Mouse (Mus musculus) embryonic stem cell, embryonic (primary cell): ENCODE results near the gene Sec61a1.

Source experiments
- CTCF ChIA-PET, 4 experiments: fragments of 300-600 bp in 2 of 4; fragments of 350-600 bp in 2 of 4; sonication (Branson Sonifier 250); formaldehyde crosslinking; loops; one replicate each; lab custom pipeline; 2022; ENCODE audit warnings: inconsistent platforms in 2 of 4; lab: Charles Lee
- POLR2A ChIA-PET, 4 experiments: fragments of 300-600 bp in 2 of 4; fragments of 350-600 bp in 2 of 4; sonication (Branson Sonifier 250); formaldehyde crosslinking; loops; one replicate each; lab custom pipeline; 2022; ENCODE audit warnings: antibody characterized with exemption in 4 of 4, inconsistent platforms in 1 of 4; lab: Charles Lee

The Sec61a1 gene

DNA sequence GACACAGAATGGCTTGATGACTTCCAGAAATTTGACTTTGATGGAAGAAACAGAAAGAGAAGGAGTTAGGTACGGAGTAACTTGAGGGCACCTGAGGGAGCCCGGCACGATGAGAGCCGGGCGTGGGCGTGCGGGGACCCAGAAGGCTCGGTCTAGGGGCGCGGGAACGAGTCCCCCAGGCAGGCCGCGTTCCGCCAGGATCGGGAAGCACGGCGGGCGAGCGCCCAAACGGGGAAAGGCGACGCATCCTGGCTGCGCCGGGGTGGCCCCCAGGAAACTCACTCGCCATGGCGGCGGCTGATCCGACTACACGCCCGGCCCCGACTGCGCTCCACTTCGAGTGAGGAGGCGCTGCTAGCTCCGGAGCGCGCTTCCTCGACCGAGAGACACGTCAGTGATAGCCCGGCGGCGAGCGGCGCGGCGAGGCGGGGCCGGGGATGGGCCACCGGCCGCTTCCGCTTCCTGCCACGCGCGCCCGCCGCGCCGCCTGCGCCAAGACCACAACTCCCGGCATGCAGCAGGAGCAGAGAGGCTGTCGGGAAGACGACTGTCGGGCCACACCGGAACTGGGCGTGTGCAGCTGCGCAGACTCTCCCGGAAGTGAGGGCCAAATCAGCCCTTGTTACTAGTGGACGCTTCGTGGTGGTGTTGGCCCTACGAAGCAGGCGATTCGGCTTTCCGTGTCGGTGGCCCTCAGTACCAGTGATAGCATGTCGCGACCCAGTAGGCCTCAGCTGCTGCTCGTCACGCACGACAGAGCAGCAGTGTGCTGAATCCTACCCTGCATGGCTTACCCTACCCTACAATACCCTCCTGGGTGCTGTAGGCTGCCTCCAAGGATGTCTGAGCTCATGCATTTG is at the start of gene Sec61a1:
Sec61a1 (minus strand) TSS at position 502 of the 860 bp plus-strand sequence.
- CTCF ChIA-PET: interaction anchor here in 3 of 4 experiments (0.5 to 2.0 kb wide), 11 partner anchors 16 to 395 kb away, joined by 3 to 9 read pairs (median 3); partner anchors contain the start of gene Abtb1 (in 1 of the 3)
- POLR2A ChIA-PET: interaction anchor here in 3 of 4 experiments (0.7 to 2.1 kb wide), 30 partner anchors 9 to 434 kb away, joined by 3 to 19 read pairs (median 4); partner anchors contain the start of genes Abtb1 (in 3 of the 3), Eefsec (in 1 of the 3), Mcm2 (in 1 of the 3) and Rpn1 (in 1 of the 3)

DNA sequence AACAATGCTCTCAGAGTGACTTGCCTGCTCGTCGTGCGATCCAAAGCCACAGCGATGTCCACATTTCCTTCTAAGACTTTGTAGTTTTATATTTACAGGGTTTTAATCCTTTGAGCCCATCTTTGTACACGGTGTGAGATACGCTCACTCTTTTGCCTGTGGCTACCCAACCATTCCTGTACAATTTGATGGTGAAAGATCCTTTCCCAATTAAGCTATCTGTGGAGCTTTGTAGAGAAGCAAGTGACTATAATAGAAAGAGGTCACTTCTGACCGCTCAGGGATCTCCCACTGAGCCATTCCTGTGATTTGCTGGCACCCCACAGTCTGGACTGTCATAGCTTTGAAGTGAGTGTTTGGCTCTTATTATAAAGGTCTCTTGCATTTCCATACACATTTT is 48.0 kb upstream of the Sec61a1 start:
- POLR2A ChIA-PET: interaction anchor here in 2 of 4 experiments (1.0 to 1.2 kb wide), 3 partner anchors 13 to 330 kb away, joined by 3 to 4 read pairs (median 3); no protein-coding TSS in a partner anchor

DNA sequence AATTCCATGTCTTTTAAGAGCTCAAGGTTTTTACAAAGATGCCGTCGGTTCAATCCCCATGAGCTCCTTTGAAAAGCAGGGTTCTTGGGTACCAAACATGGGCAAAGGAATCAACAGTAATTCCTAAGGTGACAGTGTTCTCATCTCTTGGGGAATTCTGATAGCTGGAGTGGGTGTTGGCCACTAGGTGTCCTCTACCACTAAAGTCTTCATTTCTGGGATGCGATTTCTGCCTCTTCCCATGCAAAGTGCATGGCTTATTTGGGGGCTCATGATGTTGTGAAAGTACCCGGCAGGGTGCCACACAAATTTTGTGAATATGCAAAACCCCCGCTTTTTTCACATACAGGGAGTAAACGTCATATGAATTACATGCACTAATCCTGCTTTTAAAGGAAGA is 46.3 kb upstream of the Sec61a1 start:
- ChIA-PET POLR2A (interaction anchor here in 2 of 4 experiments (0.5 to 1.1 kb wide), 4 partner anchors 13 to 962 kb away, joined by 3 to 4 read pairs (median 4); partner anchors contain the start of gene Abtb1 (in 1 of the 2)), CTCF (interaction anchor here (0.5 to 2.4 kb wide), 16 partner anchors 9 to 441 kb away, joined by 3 to 9 read pairs (median 3); partner anchors contain the start of gene Abtb1 (in 1 of the 4))

More for the DNA sequence above, 48.0 kb upstream of the Sec61a1 start:
- CTCF ChIA-PET: interaction anchor here in 1 of 4 experiments (0.8 to 2.4 kb wide), 3 partner anchors 11 to 283 kb away, joined by 3 to 9 read pairs (median 3); partner anchors contain the start of gene Abtb1

DNA sequence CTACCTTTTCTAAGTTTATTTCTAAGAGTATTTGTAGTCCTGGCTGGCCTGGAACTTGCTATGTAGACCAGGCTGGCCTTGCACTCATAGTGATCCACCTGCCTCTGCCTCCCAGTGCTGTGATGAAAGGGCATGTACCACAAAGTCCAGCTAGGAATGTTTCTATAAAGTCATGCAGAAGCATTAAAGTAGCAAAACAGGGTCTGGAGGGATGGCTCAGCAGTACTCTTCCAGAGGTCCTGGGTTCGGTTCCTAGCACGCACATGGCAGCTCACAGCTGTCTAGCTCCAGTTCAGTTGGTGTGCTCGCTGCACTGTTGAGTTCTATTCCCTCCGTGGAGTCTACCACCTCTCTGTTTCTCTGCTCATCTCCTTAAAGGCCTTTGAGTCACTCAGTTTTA is 41.5 kb upstream of the Sec61a1 start:
- ChIA-PET CTCF (interaction anchor here in 1 of 4 experiments (1.2 kb wide), 1 partner anchor 289 kb away, joined by 3 read pairs; no protein-coding TSS in a partner anchor), POLR2A (no interaction called here)

DNA sequence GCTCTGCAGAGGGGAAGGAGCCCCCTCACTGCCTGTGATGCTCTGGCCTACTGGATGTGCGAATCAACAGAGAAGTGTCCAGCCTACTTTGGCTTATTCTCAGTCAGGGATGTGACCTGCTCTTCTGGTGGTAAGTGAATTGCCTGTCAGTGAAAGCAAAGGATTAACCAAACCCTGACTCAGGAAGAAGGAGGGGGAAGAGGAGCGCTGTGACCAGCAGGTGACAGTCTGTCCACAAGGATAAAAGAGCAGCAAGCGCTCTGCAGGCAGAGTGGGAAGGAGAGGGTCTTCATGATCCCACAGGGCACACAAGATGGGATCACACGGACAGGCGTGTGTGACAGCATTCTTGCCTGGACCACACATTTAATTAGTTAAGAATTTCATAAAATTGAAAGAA is 41.0 kb upstream of the Sec61a1 start:
- ChIA-PET CTCF (interaction anchor here in 1 of 4 experiments (1.0 kb wide), 1 partner anchor 273 kb away, joined by 3 read pairs; no protein-coding TSS in a partner anchor), POLR2A (no interaction called here)

DNA sequence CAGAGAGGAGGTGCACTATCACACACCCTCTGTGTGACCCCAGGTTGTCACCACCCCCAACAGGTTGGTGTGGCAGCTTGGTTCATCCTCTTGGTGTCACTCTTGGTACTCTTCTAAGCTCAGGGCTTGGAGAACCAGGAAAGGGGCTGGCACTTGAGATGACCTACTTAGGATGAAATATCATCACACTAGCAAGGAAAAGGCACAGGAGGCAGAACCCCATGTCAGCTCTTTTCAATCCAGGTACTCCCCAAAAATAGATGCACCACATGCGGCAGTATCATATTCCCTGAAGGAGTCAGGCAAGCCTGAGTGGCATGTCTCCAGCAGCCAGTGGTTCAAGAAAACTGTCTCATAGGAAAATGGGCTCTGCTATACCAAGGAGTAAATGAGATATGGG is 39.4 kb upstream of the Sec61a1 start:
- ChIA-PET POLR2A (interaction anchor here in 3 of 4 experiments (0.6 to 0.9 kb wide), 3 partner anchors 33 to 1968 kb away, joined by 3 read pairs; no protein-coding TSS in a partner anchor), CTCF (interaction anchor here in 2 of 4 experiments (0.6 to 2.3 kb wide), 9 partner anchors 20 to 358 kb away, joined by 3 to 6 read pairs (median 4); partner anchors contain the start of gene Abtb1 (in 1 of the 2))

DNA sequence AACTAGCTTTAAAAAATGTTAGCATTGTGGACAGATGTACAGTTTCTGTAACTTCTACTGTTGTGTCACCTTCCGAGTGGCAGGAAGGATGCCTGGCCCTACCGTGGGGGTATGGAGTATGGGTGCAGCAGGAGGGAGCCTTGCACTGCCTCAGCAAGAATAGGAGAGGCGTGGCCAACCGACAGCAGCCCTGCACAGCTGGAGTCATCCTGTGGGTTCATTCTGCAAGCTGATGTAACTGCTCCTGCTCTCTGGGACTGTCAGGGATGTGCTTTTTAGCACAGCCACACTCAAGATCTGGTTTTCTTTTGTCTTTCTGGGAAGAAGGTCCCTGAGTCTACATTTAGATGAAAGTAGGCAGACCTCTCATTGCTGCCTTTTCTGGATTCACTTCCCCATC is 38.8 kb upstream of the Sec61a1 start:
- ChIA-PET POLR2A (interaction anchor here in 3 of 4 experiments (0.6 to 1.0 kb wide), 4 partner anchors 34 to 1969 kb away, joined by 3 read pairs; no protein-coding TSS in a partner anchor), CTCF (interaction anchor here in 3 of 4 experiments (0.5 to 2.3 kb wide), 8 partner anchors 20 to 695 kb away, joined by 3 to 6 read pairs (median 4); partner anchors contain the start of gene Abtb1 (in 1 of the 3))

DNA sequence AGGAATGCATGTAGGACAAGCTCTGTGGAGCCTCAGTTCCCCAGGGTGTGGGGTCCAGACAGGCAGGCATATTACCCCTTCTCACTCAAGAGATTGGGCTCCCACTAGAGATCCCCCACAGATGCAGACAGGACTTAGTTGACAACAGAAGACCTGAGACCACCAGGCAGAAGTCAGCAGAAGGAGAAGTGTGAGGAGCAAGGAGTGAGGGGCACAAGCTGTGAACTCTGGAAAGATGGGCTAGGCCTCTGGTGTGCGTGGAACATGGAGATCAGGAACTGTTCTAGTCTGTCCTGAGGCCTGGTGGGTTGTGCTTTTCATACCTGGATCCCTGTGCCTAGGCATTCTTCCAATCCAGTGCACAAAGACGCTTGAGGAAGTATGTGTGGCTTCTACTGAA is 31.2 kb upstream of the Sec61a1 start:
- ChIA-PET POLR2A (interaction anchor here in 1 of 4 experiments (0.6 kb wide), 1 partner anchor 28 kb away, joined by 3 read pairs; no protein-coding TSS in a partner anchor), CTCF (no interaction called here)

DNA sequence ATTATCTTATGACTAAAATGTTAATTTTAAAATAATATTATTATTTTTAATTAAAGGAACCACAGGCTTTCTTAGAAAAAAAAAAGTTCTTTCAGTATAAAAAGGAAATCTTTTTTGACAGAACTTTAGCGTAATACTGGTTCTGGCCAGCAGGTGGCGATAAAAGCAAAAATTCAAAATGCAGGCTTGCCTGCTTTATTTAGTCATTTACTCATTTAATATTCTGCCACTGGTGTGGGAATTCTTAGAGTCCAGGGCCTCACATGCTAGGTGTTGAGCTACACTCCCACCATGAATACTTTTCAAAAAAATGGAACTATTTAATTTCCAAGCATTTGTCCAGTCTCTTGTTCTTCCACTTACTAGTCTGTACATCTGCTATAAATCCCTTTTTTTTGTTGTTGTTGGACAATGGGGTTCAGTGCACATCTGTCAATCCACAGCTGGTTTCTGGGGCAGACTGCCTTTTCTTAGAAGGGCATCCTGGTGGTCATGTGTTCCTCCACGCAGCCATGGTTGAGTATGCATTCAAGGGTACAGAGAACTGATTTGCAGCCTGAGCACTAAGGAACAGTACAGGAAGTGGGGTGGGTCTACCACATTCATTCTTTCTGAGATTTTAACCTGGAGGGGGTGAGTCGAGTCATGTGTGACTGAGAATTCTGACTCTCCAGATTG is 30.6 kb upstream of the Sec61a1 start:
- POLR2A ChIA-PET: interaction anchor here in 1 of 4 experiments (0.6 kb wide), 1 partner anchor 29 kb away, joined by 3 read pairs; no protein-coding TSS in a partner anchor
- CTCF ChIA-PET: interaction anchor here in 2 of 4 experiments (0.5 to 1.3 kb wide), 2 partner anchors 367 to 1221 kb away, joined by 3 to 4 read pairs; no protein-coding TSS in a partner anchor

DNA sequence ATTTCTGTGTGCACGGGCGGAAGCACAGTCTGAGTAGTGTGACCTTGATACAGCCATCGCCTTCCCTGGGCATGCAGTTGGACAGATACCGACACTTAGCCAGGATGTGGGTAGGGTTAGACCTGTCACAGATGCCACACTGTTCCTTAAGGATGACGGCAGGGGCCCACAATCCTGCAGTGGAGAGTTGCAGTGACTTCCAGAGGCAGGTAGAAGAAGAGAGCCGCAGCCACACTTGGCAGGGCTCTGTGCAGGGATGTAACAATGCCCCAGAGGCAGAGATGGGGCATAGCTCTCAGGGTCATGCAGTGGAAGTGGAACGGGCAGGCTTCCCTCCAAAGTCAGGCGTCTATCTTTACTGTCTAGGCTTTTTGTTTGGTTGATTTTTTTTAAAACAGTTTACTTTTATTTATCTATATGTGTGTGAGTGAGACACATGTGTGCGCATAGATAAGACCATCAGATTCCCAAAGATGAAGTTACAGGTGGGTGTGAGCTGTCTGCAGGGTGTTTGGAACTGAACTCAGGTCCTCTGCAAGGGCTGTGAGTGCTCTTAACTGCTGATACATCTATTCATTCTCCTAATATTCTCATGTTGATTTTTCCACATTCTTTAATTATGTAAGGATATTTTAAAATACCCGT is 29.8 kb upstream of the Sec61a1 start:
- CTCF ChIA-PET: interaction anchor here (0.5 to 2.2 kb wide), 5 partner anchors 301 to 1222 kb away, joined by 3 to 10 read pairs (median 4); no protein-coding TSS in a partner anchor
- POLR2A ChIA-PET: no interaction called here

DNA sequence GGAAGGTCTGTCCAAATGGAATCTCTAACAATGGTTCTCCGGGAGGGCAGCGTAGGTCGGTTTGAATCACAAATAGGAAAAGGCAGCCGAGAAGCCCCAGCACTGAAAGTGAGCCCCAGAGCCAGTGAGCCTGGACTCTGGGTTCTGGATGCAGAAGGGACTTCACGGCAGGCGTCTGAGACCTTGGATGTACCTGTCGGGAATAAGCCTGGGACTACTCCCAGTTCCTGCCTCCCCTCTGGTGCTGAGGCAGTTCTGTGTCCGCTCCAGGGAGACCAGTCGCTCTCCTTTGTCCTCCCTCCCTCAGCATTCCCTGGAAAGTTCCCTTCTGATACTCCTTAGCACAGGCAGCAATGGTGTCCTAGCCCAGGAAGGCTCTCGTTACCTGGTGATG is 26.7 kb upstream of the Sec61a1 start:
- POLR2A ChIA-PET: no interaction called here
- CTCF ChIA-PET: interaction anchor here in 2 of 4 experiments (1.6 kb wide), 2 partner anchors 286 to 310 kb away, joined by 4 to 8 read pairs; no protein-coding TSS in a partner anchor

DNA sequence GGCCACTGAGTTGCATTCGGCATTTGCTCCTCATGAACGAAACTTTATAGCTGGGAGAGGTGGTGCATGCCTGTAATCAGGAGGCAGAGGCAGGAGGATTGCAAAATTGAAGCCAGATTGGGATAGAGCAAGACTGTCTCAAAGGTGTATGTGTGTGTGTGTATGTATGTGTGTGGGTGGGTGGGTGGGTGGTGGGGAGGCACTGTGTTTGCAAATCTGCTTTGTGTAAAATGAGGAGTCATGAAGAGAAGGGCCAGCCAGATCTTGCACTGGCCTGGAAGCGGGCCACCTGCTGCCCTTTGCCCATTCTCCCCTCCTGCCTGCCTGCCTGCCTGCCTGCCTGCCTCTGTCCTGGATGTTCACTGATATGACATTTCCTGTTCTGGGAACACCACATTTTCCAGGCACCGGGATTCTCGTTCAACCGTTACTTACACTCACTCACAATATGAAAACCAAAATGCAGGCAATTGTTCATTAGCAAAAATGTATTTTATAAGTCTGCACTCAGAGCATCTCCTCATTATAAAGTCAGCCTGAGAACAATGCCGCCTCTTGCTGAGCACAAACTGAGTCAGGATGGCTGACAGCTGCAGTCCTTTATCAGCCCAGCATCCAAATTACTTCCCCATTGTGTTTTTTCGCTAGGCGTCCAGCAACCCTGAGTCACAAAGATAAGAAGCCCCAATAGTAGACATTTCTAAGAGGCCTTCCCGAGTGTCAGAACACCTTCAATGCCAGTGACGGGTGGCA is 26.1 kb upstream of the Sec61a1 start:
- ChIA-PET CTCF (no interaction called here), POLR2A (no interaction called here)

DNA sequence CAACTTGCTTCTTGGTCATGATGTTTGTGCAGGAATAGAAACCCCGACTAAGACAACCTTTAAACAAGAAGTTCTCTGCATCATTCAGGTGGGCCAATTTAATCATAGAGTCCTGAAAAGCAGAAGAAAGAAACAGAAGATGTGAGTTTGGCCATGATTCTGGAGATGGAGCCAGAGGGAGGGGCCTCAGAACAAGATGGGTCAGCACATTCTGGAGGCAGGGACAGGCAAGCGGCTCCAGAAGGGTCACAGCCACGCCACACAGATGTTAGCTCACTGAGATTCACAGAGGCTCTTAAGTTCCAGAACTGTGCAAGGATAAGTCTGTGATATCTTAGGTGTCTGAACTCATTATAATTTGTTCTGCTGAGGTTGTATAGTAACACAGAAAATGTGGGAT is 25.5 kb upstream of the Sec61a1 start:
- POLR2A ChIA-PET: no interaction called here
- CTCF ChIA-PET: no interaction called here

DNA sequence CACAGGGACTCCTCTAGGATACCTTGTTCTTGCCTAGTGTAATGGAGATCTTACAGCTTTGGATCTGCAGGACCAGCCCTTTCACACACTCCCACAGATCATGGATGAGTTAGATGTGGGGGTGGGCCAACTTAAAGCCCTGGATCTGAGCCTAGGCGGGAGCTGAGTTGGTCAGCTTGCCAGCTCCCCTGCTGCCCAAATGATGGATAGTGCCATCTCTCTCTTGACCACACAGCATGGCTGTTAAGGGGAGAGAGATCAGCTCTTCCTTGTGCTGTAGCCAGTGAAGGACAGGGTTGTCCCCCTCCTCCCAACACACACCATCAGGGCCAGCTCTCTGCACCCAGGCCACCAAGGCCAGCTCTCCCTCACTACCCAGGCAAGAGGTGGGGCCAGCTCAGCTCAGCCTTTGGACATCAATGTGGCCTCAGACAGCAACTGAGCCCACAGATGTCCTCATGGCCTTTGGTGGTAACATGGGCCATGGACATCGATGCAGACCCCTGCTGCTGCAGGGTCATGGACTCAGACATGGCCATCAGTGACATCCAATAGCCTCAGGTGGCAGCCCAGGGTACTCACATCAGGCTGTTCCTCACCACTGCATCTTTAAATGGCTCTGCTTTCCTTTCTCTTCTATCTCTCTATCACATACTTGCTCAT is 21.5 kb upstream of the Sec61a1 start:
- ChIA-PET CTCF (interaction anchor here in 2 of 4 experiments (0.6 to 0.8 kb wide), 4 partner anchors 38 to 376 kb away, joined by 3 to 4 read pairs (median 3); no protein-coding TSS in a partner anchor), POLR2A (interaction anchor here in 1 of 4 experiments (0.5 kb wide), 1 partner anchor 293 kb away, joined by 4 read pairs; no protein-coding TSS in a partner anchor)

DNA sequence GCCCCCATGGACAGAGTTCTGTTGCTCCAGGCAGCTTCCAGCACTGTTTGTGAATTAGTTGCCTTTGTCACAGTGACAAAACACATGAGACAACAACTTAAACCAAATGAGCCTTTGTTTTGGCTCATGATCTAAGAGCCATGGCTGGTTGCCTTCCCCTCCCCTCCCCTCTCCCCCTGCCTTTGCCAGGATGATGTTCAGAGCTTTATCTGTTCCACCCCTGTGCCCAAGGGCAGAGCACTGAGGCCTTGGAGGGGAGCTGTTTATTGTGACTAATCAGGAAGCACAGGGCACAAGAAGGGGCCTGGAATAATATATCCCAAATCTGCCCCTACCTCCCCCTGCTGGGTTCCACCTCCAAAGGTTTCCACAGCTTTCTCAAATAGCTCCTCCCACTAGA is 11.6 kb upstream of the Sec61a1 start:
- CTCF ChIA-PET: interaction anchor here in 2 of 4 experiments (0.6 to 1.2 kb wide), 3 partner anchors 16 to 407 kb away, joined by 3 to 4 read pairs (median 4); no protein-coding TSS in a partner anchor
- POLR2A ChIA-PET: no interaction called here

DNA sequence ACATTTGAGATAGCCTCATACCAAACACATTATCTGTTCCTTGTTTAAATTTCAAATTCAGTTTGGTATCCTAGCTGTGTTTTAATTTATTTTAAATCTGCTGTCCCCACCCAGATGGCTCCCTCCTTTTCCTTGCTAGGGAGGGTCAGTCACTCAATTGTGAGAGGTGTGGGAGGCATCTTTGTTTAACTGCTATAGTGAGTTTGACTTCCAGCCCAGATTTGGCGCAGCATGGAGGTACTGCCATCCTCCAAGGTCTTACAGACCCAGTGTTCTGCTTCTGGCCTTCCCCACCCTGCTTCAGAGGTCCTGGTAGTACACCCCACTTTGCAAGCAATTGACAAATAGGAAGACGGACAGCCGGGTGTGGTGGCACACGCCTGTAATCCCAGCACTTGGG is 5.4 kb upstream of the Sec61a1 start:
- CTCF ChIA-PET: no interaction called here
- POLR2A ChIA-PET: no interaction called here
